Mouse (Mus musculus): Measurements from ENCODE around the gene Cd3d. TPM values are rescaled to one million over a fixed set of nuclear protein-coding genes. Genes with fewer than 3 reads are reported as not detected.

The Cd3d gene
- not detected in 2 replicates for polyA plus RNA-seq (2015; fragmentation: Nextera tagmentation; extraction: Ambion mirVana)

GRCm38 (mm10) chr9:44981676-44982075, at the start of gene Cd3d:
Gene Cd3d (plus strand): TSS chr9:44981786.
- 77% methylated on average over 4 of the region's 4 CpGs for WGBS
- ATAC-seq = no peak
- Histone ChIP-seq H3K4me2 (ENCODE audit: low read depth, low read length) (no peak within 1 kb of the TSS), H3K27ac (ENCODE audit: low read length) (no peak within 1 kb of the TSS), H3K27me3 (replicated peaks; ENCODE audit: control insufficient read depth, insufficient read depth, low read length) (no peaks in the 10 kb centered on the region), H3K4me1 (ENCODE audit: control insufficient read depth, insufficient read depth, low read length) (no peaks in the 10 kb centered on the region), H3K9me3 (ENCODE audit: control insufficient read depth, low read length) (no peaks in the 10 kb centered on the region), H3K4me3 (ENCODE audit: low read length) (no peak within 1 kb of the TSS), H3K36me3 (ENCODE audit: control insufficient read depth, insufficient read depth, low read length) (no peaks in the 10 kb centered on the region), H3K9ac (ENCODE audit: low read depth, low read length) (no peak within 1 kb of the TSS)

- Histone ChIP-seq H3K9ac (ENCODE audit: low read depth, low read length) (no peak overlapping the region), H3K4me3 (ENCODE audit: low read length) (no peak overlapping the region), H3K27me3 (replicated peaks; ENCODE audit: control insufficient read depth, insufficient read depth, low read length) (no peaks in the 10 kb centered on the region), H3K4me2 (ENCODE audit: low read depth, low read length) (no peak overlapping the region), H3K9me3 (ENCODE audit: control insufficient read depth, low read length) (no peaks in the 10 kb centered on the region), H3K27ac (ENCODE audit: low read length) (no peak overlapping the region), H3K36me3 (ENCODE audit: control insufficient read depth, insufficient read depth, low read length) (peaks cover 16% of the 10 kb centered on the region), H3K4me1 (ENCODE audit: control insufficient read depth, insufficient read depth, low read length) (no peaks in the 10 kb centered on the region)
- 88% methylated on average over 4 of the region's 4 CpGs for WGBS
- ATAC-seq = no peak
These were observed 39.8 kb upstream of the Cd3d start for GRCm38 (mm10) chr9:44941756-44942155.

- WGBS = 97% methylated on average over 4 of the region's 4 CpGs
- Histone ChIP-seq H3K4me3 (ENCODE audit: low read length) (no peak overlapping the region), H3K9ac (ENCODE audit: low read depth, low read length) (no peak overlapping the region), H3K36me3 (ENCODE audit: control insufficient read depth, insufficient read depth, low read length) (peaks cover 16% of the 10 kb centered on the region), H3K4me1 (ENCODE audit: control insufficient read depth, insufficient read depth, low read length) (no peaks in the 10 kb centered on the region), H3K27ac (ENCODE audit: low read length) (no peak overlapping the region), H3K27me3 (replicated peaks; ENCODE audit: control insufficient read depth, insufficient read depth, low read length) (no peaks in the 10 kb centered on the region), H3K4me2 (ENCODE audit: low read depth, low read length) (no peak overlapping the region), H3K9me3 (ENCODE audit: control insufficient read depth, low read length) (no peaks in the 10 kb centered on the region)
- no peak for ATAC-seq
These were observed 39.2 kb upstream of the Cd3d start for GRCm38 (mm10) chr9:44942421-44942820.

- H3K36me3 ChIP-seq (ENCODE audit: control insufficient read depth, insufficient read depth, low read length) = peaks cover 10% of the 10 kb centered on the region; the same call in 1 of the 2 replicates
- no peak overlapping the region for H3K9ac ChIP-seq (ENCODE audit: low read depth, low read length)
- no peaks in the 10 kb centered on the region for H3K4me1 ChIP-seq (ENCODE audit: control insufficient read depth, insufficient read depth, low read length)
- WGBS = 94% methylated on average over 7 of the region's 7 CpGs
- no peak overlapping the region for H3K27ac ChIP-seq (ENCODE audit: low read length)
- H3K27me3 ChIP-seq (replicated peaks; ENCODE audit: control insufficient read depth, insufficient read depth, low read length) = no peaks in the 10 kb centered on the region
- H3K9me3 ChIP-seq (ENCODE audit: control insufficient read depth, low read length) = no peaks in the 10 kb centered on the region
- no peak for ATAC-seq
- H3K4me3 ChIP-seq (ENCODE audit: low read length) = no peak overlapping the region
- no peak overlapping the region for H3K4me2 ChIP-seq (ENCODE audit: low read depth, low read length)
These were observed 35.3 kb upstream of the Cd3d start for GRCm38 (mm10) chr9:44946185-44946695.

- Histone ChIP-seq H3K36me3 (ENCODE audit: control insufficient read depth, insufficient read depth, low read length) (peaks cover 6% of the 10 kb centered on the region; the same call in 1 of the 2 replicates), H3K4me1 (ENCODE audit: control insufficient read depth, insufficient read depth, low read length) (no peaks in the 10 kb centered on the region), H3K27ac (ENCODE audit: low read length) (no peak overlapping the region), H3K9me3 (ENCODE audit: control insufficient read depth, low read length) (no peaks in the 10 kb centered on the region), H3K4me3 (ENCODE audit: low read length) (no peak overlapping the region), H3K4me2 (ENCODE audit: low read depth, low read length) (no peak overlapping the region), H3K9ac (ENCODE audit: low read depth, low read length) (no peak overlapping the region), H3K27me3 (replicated peaks; ENCODE audit: control insufficient read depth, insufficient read depth, low read length) (no peaks in the 10 kb centered on the region)
- 80% methylated on average over 5 of the region's 5 CpGs for WGBS
- ATAC-seq = peak; percentile 40; the same call in 1 of the 2 replicates
These were observed 33.8 kb upstream of the Cd3d start for GRCm38 (mm10) chr9:44947836-44948235.

- H3K9me3 ChIP-seq (ENCODE audit: control insufficient read depth, low read length) = no peaks in the 10 kb centered on the region
- no peak overlapping the region for H3K4me2 ChIP-seq (ENCODE audit: low read depth, low read length)
- no peak overlapping the region for H3K9ac ChIP-seq (ENCODE audit: low read depth, low read length)
- peaks cover 2% of the 10 kb centered on the region; the same call in 1 of the 2 replicates for H3K36me3 ChIP-seq (ENCODE audit: control insufficient read depth, insufficient read depth, low read length)
- no peak overlapping the region for H3K27ac ChIP-seq (ENCODE audit: low read length)
- H3K4me3 ChIP-seq (ENCODE audit: low read length) = no peak overlapping the region
- no peaks in the 10 kb centered on the region for H3K4me1 ChIP-seq (ENCODE audit: control insufficient read depth, insufficient read depth, low read length)
- no peak for ATAC-seq
- 91% methylated on average over 3 of the region's 3 CpGs for WGBS
- H3K27me3 ChIP-seq (replicated peaks; ENCODE audit: control insufficient read depth, insufficient read depth, low read length) = no peaks in the 10 kb centered on the region
These were observed 27.2 kb upstream of the Cd3d start for GRCm38 (mm10) chr9:44954432-44954831.

- Histone ChIP-seq H3K27ac (ENCODE audit: low read length) (peak within 1 kb of the TSS; percentile 84), H3K36me3 (ENCODE audit: control insufficient read depth, insufficient read depth, low read length) (peaks cover 4% of the 10 kb centered on the region; the same call in 1 of the 2 replicates), H3K27me3 (replicated peaks; ENCODE audit: control insufficient read depth, insufficient read depth, low read length) (no peaks in the 10 kb centered on the region), H3K9me3 (ENCODE audit: control insufficient read depth, low read length) (no peaks in the 10 kb centered on the region), H3K4me2 (ENCODE audit: low read depth, low read length) (peak within 1 kb of the TSS; percentile 82), H3K4me3 (ENCODE audit: low read length) (peak within 1 kb of the TSS; percentile 78), H3K9ac (ENCODE audit: low read depth, low read length) (peak within 1 kb of the TSS; percentile 85), H3K4me1 (ENCODE audit: control insufficient read depth, insufficient read depth, low read length) (peaks cover 10% of the 10 kb centered on the region)
- peak; percentile 95 for ATAC-seq
- under 1% methylated on average over 39 of the region's 39 CpGs for WGBS
These were observed 16.3 kb upstream of the Cd3d start, which contains the start of gene Ube4a for GRCm38 (mm10) chr9:44965126-44965832. Gene Ube4a (minus strand): TSS chr9:44965600.

- Histone ChIP-seq H3K27ac (ENCODE audit: low read length) (no peak overlapping the region), H3K4me2 (ENCODE audit: low read depth, low read length) (peak overlapping the region; percentile 82), H3K27me3 (replicated peaks; ENCODE audit: control insufficient read depth, insufficient read depth, low read length) (no peaks in the 10 kb centered on the region), H3K36me3 (ENCODE audit: control insufficient read depth, insufficient read depth, low read length) (peaks cover 4% of the 10 kb centered on the region; the same call in 1 of the 2 replicates), H3K9me3 (ENCODE audit: control insufficient read depth, low read length) (no peaks in the 10 kb centered on the region), H3K4me1 (ENCODE audit: control insufficient read depth, insufficient read depth, low read length) (peaks cover 10% of the 10 kb centered on the region), H3K9ac (ENCODE audit: low read depth, low read length) (peak overlapping the region; percentile 57; the same call in 1 of the 2 replicates), H3K4me3 (ENCODE audit: low read length) (peak overlapping the region; percentile 78)
- WGBS = 13% methylated on average over 10 of the region's 10 CpGs
- ATAC-seq = peak; percentile 23
These were observed 15.6 kb upstream of the Cd3d start for GRCm38 (mm10) chr9:44965833-44966466.

GRCm38 (mm10) chr9:44966815-44967242, 14.8 kb upstream of the Cd3d start:
- H3K4me2 ChIP-seq (ENCODE audit: low read depth, low read length) = no peak overlapping the region
- ATAC-seq = peak; percentile 43; the same call in 1 of the 2 replicates
- peaks cover 10% of the 10 kb centered on the region for H3K4me1 ChIP-seq (ENCODE audit: control insufficient read depth, insufficient read depth, low read length)
- 28% methylated on average over 3 of the region's 3 CpGs for whole genome bisulfite sequencing
- H3K27me3 ChIP-seq (replicated peaks; ENCODE audit: control insufficient read depth, insufficient read depth, low read length) = no peaks in the 10 kb centered on the region
- H3K9me3 ChIP-seq (ENCODE audit: control insufficient read depth, low read length) = no peaks in the 10 kb centered on the region
- H3K9ac ChIP-seq (ENCODE audit: low read depth, low read length) = no peak overlapping the region
- no peak overlapping the region for H3K27ac ChIP-seq (ENCODE audit: low read length)
- no peaks in the 10 kb centered on the region for H3K36me3 ChIP-seq (ENCODE audit: control insufficient read depth, insufficient read depth, low read length)
- H3K4me3 ChIP-seq (ENCODE audit: low read length) = no peak overlapping the region
